Mouse (Mus musculus): ENCODE measurements at regions not wholly inside any gene's neighbourhood (a gene's known extent, or its start where the extent isn't known, plus 50 kb on each side); places are given as distances from the start of the nearest gene placed in this dataset.

DNA sequence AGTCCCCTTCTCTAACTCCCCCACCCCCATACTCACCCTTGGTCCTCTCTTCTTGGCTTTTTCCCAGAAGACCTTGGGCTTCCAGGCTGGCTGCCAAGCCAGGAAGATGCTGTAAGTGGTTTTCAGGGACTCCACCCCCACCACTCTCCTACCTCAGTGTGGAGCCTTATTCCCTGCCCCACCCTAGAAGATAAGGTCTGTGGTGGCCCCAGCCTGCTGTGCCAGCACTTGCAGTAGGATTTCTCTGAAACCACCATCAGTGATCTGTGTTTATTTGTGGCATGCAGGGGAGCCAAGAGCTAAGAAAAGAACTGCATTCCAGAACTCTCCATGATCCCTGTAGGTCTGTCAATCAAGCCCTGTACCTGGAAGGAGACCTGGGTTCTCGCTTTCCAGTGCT is 346.4 kb upstream of the Tnp1 start:
- in situ Hi-C loops (cut with MboI, MseI) = no loop called here

DNA sequence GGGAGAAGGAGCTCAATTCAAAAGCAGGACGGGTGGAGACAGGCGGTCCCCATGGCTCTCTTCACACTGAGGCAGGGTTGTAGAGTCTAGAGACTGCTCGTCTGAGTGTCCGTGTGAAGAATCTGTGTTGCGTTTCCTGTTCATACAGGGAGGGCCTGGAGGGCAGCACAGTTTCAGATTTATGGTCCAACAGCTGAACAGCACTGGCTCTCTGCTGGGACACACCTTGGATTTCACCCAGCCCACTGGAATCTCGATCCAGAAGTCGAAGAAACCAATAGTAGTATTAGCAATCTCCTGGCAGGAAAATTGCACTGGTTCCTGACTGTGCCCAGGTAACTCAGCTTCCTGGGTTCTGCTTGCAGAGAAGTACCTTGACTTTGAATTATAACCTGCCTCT is 345.6 kb upstream of the Tnp1 start:
- in situ Hi-C loops (cut with MboI, MseI) = no loop called here

DNA sequence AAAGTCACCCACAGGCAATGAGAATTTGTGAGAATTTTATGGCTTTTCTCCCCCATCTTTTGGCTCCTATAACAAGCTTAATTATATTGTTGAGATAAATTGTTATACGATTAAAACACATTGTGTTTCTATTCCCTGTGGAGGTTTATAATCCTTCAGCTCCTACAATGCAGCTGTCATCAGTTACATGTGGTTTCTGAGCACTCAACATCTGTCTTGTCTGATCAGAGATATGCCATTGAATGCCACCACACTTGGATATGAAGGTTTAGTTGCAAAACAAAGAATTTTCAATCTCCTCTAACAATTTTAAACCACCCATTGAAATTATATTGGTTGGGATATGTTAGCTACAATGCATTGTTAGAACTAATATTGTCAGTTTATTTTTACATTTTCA is 338.7 kb upstream of the Tnp1 start:
- in situ Hi-C loops (cut with MboI, MseI) = no loop called here

DNA sequence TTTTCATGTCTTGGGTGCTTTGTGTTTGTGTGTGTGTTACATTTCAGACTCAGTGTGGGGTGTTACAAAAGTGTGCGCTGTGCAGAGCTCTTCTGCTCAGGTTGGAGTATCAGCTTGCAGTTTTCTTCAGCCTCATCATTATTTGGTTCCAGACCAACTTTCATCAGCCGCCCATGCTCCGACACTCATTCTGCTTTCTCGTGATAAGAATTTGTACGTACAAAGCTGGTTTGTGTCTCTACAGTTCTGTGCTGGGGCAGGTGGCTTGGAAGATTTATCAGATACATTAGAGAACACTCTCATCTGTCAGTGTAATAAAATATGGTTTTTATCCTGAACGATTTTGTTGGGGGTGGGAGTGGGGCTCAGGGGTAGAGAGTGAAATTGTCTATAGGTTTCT is 332.8 kb upstream of the Tnp1 start:
- in situ Hi-C loops (cut with MboI, MseI) = no loop called here

DNA sequence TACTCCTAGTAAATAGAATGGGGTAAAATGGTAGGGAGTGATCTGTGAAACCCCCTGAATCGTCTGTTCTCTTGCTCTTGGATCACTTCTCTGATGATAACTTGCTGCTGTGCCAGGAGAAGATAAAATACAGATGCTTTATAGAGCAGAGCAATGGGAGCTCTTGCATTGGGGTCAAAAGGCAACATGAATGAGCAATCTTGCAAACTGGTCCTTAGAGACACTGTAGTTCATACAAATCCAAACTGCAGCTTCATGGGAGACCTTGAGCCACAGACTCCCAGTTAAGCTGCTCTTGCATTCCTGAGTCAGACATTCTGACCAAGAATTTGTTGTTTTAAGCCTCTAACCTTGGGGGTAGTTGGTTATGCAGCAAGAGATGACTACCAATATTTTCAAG is 328.9 kb upstream of the Tnp1 start:
- in situ Hi-C loops (cut with MboI, MseI) = no loop called here

DNA sequence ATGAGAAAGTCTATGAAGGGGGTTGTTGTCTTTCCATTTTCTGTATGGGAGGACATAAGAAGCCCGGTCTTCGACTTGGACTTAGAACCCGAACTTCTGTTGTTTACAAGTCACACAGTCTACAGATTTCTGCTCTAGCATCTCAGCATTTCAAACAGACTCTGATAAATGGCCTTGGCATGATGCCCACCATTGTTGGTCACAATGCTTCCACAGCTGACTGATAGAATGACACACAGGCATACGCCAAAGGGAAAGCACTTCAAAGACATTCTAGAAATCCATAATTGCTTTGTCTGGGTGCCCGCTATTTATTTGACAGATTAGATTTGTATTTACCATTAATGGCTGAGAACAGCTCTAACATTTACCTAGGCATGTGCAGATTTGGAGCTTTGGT is 326.2 kb upstream of the Tnp1 start:
- in situ Hi-C loops (cut with MboI, MseI) = no loop called here

DNA sequence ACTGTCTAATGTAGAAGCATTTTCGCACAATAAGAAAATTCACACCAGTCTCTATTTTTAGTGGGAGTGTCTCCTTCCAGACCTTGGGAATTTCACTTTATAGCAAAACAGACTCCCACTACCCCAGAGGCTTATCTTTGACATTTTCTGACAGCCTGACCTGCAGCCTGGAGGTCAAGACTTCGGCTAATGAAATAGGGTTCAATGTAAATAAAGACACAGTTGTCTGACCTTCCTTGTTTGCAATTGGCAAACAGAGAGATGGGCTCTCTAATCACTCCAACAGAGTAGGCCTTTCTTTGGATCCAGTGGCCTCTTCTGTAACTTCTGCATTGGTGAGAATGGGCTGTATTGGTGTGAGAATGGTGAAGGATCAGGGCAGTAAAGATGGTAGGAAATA is 321.7 kb upstream of the Tnp1 start:
- in situ Hi-C loops (cut with MboI, MseI) = no loop called here

DNA sequence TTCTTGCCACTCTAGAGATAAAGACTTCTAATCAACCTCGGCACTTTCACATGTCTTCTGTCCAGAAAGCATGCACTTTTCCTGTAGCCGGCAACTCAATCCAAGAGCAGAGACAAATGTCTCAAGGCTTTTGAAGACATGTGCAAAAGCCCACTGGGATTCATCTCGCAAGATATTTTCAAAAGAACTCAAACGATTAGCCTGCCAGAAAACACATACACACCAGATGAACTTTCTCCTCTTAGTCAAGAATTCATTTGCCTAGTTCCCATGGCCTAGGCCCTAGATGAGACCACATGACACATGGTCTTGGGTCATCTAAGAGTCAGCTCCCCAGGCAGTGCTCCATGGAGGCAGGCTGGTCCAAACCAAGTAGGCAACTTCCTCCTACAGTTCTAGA is 293.8 kb upstream of the Tnp1 start:
- in situ Hi-C loops (cut with MboI, MseI) = no loop called here

DNA sequence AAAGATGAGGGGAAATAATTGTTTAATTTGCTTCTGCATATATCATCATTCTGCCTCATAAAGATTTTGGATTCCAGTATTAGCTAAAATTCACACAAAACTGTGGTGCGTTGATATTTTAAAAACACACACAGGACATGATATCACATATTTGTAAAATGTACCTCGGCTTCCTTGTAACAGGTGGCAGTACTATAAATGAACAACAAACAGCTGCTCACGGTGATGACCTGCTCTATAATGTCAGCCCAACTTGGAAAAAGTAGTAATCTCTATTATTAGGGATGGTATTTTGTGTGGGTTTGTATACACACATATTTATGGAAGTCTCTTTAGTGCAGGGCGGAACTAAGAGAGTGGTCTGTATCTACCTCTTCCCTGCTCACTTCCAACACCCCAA is 292.7 kb upstream of the Tnp1 start:
- in situ Hi-C loops (cut with MboI, MseI) = no loop called here

DNA sequence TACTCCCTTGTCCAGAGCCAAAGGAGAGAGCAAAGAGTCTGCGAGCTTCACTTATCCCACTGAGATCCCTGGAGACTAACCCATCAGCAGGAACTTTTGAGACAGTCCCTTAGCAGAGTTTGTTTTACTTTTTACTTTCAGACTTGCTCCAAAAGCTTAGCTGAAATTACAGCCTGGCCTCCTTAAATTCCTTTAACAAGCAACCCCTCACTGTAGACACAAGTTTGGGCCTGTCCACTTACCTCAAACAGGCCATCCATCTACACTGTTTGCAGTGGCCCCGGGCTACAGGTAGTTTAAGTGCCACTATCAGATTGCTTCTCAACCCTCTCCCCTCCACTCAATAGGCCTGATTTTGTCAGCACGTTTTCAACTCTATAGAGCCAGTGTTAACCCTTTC is 291.5 kb upstream of the Tnp1 start:
- in situ Hi-C loops (cut with MboI, MseI) = no loop called here

DNA sequence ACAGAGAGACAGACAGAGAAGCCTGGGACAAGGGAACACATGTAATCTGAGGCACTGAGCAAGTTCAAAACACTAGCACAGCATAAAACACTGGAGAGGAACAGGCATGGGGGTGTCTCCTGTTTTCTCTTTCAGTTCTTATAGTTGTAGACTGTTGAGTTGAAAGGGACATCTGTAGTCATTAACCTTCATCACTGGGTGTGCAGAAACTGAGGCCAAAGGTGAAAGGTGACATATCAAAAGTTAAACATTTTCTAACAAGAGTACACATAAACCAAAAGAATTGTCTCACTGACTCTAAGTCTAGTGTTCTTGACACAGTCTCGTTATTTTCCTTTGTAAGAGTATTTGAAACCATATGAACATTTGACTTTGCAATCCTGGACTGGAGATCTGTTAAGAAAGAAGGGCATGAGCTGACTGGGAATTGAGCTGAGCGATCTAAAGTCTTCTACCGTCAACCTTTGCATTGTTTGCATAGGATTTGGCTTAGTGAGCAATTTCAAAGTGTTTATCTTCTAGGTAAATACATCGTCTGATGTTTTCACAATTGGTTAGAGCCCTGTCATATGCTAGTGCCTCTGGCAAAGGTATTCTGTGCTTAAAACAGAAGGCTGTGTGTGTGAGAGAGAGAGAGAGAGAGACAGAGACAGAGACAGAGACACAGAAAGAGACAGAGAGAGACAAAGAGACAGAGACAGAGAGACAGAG is 284.4 kb upstream of the Tnp1 start:
- in situ Hi-C loops (cut with MboI, MseI) = no loop called here

DNA sequence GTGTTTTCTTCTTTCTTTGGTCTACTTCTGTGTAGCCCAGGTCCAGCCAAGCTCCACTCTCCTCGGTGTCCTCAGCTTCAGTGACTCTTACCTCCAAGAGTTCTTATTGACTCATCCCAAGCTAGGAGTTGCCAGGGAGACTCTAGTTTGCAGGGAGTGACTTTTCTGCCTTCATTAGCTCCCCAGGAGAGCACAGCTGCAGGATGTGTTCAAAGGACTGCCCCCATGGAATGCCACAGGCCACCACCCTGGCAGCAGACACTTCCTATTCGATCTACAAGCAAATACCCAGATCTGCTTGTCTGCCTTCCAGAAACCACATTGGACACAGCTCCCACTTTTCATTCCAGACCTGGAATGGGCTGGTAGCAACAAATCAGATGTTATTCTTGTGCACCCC is 269.6 kb upstream of the Tnp1 start:
- in situ Hi-C loops (cut with MboI, MseI) = no loop called here

DNA sequence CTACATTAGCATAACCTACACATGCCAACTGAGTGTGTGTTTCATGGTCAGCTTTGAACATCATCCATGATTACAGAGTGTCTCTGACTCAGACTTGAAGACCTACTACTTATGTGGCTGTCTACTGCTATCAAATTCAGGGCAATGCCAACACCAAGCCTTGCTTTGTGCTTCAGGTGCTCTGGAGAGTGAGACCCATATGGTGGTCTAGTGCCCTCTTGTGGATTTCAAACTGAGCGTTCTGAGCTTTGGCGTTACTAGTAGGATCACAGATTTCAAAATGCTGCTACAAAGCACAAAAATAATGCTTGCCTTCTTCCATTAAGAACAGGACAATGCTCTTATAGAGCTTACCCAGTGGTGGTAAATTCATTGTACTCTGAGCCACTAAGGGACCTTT is 258.8 kb upstream of the Tnp1 start:
- in situ Hi-C loops (cut with MboI, MseI) = no loop called here

DNA sequence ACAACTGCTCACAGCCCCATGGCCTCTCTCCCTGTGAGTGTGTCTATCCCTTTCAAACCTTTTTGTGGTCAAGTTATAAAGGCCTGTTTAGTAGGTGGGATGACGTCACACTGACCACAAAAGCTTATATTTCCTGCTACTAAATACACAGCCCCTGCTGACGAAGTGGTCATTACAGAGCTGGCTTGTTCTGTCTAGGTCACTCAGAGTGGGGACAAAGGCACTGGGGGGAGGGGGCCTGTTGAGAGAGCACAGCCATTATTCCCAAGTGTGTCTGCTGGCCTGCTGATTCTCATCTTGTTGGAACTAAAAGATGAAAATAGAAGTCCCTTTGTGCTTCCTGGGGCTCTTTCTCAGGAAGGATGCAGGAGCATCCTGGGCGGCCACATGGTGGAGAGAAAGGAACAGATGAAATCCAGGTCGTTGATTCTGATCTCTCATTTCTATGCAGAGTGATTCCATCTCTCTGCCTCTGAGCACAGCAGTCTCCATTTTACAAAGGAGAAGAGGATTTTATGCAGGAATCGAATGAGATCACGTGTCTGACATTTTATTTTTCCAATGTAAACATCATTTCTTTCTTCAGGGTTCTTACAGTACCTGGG is 255.2 kb upstream of the Tnp1 start:
- in situ Hi-C loops (cut with MboI, MseI) = no loop called here

DNA sequence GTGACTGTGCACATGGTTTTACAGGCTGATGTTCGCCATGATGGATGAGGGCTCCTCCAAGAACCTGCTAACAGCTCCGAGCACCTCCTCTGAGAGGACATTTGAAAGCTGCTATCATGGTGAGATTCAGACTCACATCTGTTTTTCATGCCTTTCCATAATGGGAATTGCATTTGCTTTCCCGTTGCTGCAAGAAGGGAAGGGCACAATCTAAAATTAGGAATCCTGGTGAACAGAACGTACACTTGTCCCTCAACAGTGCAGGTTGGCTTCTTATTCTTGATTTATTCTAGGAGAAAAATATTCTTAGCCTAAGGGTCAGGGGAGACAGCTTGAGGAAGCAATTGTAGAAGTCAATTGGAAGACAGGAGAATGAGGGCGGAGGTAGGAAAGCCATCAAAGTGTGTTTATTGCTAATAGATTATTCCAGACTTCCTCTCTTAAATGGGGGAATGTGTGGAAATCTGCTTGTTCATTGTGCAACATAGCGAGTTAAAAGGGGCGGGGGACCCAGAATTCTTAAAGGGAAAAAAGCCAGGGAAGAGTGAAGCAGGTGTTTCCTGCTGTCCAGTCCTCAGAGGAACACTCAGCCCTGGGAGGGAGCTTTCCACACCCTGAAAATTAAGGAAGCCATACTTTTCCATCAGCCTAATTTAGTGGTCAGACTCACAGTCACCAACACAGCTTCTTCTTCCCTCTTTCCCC is 253.5 kb upstream of the Tnp1 start:
- in situ Hi-C loops (cut with MboI, MseI) = no loop called here

DNA sequence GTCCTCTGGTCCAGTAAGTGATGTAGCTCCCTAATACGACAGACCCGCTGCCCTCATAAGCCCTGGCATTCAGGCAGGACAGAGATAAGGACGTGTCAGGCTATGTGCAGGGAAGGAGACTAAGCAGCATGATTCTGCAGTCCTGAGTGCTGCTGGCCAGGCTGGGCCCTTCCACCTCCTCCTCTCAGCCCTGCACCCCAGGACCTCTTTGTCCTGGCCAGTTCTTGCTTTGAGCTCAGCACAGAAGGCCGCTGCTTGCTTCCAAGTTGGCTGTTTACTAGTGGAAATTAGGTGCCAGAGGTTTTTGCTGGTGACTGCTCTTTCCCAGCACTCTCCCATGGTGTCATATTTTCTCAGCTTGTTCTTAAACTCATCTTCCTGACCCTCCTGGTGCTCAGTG is 249.3 kb upstream of the Tnp1 start:
- in situ Hi-C loops (cut with MboI, MseI) = no loop called here

DNA sequence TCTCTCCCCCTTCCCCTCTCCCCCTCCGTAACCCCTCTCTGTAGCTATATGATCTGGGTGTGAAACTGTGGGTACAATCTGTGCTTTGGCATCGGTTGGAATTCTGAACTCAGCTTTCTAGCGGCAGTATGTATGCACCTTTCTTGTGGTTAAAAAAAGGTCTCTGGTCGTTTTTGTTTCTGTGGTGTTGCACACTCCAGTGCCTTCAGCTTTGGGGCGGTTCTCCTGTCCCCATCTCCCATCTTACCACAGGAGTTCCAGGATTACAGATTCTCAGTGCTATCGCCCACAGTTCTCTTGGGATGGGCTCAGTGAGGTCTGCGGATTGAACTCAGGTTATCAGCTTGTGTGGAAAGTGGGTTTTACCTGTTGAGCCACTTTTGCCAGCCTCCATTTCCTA is 248.5 kb upstream of the Tnp1 start:
- in situ Hi-C loops (cut with MboI, MseI) = no loop called here

DNA sequence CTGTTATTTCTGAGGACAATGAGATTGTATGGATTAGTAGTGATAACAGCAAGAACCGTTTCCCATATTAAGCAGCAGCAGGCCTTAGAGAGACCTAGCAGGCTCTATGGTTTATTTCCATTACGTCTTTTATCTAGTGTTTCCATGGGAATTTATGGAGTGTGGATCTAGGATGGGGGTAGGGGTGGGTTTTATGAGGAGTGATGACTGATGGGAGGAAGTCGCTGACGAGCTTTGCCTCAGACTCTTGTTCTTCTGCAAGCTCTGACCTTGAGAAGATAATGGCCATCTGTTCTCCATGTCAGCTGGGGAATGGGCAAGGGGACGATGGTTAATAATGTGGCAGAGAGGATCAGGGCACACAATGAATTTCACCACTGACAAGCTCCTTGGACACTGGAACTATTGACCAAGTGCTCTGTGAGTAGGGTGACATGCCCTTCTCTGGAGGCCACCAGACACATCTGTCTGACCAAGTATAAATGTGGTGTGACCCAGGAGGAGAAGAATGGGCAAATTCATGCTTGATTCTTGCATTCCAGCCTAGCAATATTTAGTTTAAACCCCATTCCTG is 243.9 kb upstream of the Tnp1 start:
- in situ Hi-C loops (cut with MboI, MseI) = no loop called here

DNA sequence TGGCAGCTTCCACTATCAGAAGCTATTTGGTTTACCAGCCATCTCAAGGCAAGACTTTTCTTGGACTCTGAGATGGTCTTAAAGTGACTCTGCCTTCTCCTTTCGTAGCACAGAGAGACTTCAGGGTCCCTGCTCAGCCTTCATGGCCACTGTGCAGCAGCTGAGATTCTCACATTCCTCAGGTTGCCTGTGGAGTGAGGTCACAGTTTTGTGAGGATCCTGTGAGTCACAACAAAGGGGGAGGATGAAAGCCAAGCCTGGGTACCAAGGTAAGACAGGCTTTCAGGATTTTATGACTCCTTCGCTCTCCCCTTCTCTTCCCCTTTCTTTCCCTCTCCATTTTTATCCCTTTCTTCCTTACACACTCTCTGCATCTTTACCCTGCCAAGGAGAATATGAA is 241.6 kb upstream of the Tnp1 start:
- in situ Hi-C loops (cut with MboI, MseI) = no loop called here

DNA sequence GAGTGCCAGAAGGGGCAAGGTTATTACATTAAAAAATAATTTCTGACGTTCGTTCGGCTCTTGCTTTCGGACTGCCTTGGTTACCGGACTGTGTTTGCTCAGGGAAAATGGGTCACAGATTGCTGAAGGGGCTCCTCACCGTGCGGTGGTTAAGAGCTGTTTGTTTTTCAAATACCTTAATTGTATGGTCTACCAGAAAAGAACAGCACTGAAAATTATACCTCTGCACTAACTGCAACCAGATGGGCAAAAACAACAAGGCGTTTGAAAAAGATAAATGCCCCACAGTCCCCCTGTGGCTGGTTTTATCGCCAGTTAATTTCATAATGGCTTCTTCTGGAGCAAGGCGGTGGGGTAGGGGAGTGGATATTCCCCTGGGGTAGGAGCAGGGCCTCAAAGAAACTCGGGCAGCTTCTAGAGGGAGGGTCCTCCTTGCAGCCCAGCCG is 236.2 kb upstream of the Tnp1 start:
- in situ Hi-C loops (cut with MboI, MseI) = no loop called here

DNA sequence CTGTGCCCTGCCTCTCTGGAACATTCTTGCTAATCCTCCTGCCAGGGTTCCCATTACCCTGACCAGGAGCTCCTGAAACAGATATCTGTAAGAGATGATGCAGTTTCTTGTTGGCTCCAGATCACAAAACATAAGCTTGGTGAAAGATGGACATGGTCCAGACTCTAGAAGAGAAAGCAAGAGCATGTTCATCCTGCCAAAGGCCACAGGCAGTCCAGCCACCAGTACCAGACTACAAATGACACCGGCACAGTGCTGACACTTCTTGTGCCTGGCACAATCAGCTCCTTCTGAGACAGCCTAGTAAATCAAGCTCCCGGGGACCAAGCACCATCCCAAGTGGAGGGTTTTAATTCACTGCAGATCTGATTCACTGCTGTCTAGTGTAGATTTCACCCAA is 228.3 kb upstream of the Tnp1 start:
- in situ Hi-C loops (cut with MboI, MseI) = no loop called here

DNA sequence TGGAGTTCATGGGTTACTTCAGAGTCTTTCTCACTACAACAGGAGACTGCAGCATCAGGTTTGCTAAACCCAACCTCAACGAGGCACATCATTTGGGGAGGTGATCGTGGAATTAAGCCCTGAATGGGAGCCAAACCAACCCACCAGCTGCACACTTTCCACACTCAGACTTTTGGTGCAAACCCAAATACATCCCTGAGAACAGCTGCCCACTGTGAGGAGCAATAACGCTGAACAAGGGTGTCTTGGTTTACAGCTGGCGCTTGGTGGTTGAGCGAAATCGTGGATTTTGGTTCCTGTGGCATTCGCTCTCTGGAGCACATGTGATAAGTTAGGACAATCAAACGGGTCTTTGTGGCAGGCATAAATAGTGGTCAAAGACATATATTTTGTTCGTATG is 226.6 kb upstream of the Tnp1 start:
- in situ Hi-C loops (cut with MboI, MseI) = no loop called here

DNA sequence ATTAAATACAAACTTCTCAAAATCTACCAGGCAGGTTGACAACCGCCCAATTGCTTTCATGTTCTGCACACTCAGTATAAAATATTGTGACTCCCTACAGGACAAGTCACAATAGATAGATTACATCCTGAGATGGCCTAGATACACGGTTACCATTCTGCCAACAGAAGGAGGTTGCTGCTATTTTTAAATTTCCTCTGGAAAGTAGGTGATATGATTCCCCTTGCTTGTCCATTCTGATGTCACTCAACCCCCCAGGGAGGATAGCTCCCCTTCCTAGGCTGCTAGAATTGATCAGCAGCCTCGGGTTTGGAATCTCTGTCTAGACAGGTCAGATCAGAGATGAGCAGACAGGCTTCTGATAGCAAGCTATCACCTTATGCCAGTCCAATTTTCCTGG is 221.2 kb upstream of the Tnp1 start:
- in situ Hi-C loops (cut with MboI, MseI) = no loop called here
